Mouse (Mus musculus): ENCODE data around the gene Olfr464.
A peak's percentile ranks its signal among the peaks of the same experiment; 100 is the strongest.

Gene Olfr464

DNA sequence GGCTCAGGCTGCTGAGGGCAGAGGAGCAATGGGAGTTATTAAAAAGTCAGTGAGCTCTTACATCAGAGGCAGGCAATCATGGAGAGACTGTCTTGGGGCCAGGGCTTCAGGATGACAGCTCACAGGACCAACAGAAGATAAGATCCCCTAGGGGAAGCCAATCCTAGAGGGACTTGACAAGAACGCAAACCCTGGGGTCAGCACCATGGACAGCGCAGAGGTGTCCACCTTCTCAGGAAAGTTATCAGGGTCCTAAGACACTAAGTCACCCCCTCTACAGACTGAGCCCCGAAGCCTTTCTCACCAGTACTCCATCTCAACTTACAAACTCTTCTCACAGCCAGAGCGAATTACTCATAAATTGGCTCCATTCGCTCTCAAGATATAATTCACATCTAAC lies at the start of gene Olfr464:
Olfr464 (minus strand) TSS at position 2 of the 400 bp plus-strand sequence.
- no peak for DNase-seq

DNA sequence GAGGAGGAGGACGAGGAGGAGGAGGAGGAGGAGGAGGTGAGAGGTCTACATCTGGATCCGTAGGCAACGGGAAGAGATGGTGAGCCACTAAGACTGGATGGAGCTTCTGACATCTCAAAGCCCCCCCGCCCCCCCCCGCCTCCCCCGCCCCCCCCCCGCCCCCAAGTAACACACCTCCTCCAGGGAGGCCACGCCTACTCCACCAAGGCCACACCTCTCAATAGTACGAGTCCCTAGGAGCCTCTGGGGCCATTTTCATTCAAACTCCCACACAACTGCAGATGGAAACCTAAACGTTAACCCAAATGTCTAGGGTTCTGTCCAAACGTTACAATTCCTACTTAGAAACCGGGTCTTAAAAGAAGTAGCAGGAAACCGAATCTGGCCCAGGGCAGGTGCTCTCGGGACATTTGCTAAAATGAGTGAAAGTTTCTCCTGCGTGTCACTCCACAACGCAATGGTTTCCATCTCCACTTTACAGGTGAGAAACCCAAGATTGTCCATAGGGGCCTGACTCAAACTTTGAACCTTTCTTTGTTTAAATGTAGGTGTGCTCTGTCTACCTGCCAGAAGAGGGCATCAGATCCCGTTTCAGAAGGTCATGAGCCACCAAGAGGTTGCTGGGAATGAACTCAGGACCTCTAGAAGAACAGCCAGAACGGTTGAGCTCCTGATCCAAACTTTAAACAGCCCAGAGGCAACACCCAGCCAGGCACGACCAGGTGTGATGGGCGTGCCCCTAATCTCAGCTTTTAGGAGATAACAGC lies 47.8 kb upstream of the Olfr464 start:
- DNase-seq: no peak

DNA sequence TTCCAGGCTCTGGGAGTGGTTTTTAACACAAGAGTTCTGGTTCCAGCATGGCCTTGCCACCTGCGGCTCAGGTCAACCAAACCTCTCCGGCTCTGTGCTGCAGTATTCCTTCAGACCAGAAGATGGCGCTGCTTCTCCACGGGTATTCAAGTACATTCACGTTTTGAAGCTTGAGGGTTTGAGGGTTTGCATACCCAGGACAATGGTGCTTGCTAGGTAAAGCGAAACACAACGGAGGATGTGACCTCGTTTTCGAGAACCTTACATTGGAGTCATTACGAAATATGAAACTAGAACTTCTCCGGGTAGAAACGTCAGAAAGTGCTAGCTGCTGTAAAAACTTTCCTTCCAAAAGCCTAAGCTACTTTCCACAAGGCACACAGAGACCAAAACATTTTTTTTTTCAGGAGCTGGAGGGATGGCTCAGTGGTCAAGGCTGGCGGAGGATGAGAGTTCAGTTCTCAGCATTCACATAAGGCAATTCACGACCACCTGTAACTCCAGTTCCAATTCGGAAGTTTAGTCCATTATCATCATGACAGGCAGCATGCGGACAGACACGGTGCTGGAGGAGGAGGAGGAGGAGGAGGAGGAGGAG lies 47.0 kb upstream of the Olfr464 start:
- DNase-seq: peak; percentile 91 to 92

DNA sequence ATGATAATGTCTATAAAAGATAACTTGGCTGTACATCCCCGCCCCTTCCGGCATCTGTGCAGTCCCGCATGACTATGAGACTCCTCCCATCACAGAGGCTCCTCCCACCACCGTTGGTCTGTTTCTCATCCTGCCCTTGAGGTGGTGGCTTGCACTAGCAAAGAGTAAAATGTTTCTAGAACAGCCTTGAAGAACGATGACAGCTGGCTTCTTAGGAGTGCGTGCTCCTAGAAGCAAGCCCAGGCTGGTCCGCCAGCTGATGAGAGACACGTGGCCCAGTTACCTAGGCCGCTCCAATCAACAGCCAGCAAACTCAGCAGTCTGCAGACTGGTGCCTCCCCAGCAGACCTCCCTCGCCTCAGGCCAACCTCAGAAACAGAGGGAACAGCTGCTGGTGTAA lies 45.4 kb upstream of the Olfr464 start:
- no peak for DNase-seq

DNA sequence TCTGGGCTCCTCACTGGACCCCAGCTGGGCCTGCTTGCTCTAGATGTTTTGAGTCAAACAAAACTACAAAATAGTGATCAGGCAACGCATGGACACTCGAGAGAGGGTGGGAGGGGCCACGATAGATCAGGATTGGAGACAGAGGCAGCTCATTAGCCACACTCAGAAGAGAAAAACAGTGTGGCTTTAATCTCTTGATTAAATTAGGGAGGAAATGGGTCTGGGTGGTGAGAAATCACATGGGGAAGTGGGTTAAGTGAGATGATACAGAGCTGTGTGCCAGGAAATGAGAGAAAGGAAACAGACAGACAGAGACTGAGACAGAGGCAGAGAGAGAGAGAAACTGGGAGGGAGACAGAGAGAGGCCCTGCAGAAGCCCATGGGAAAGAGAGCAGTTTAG lies 44.5 kb upstream of the Olfr464 start:
- no peak for DNase-seq

DNA sequence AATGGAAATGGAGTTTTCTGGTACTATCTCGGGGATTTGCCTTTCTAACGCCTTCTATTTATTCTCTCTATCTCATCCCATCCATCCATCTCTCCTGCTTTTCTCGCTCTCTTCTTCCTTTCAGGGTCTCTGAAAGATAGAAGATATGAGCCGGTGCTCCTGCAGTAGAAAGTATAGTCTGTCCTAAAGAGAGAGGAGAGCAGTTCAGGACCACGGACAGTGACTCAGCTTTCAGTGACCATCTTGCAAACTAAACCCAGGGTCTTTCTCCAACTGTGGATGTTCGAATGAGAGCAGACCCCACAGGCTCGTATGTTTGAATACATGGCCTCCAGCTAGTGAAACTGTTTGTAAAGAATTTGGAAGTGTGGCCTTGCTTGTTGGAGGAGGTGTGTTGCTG lies 36.3 kb upstream of the Olfr464 start:
- no peak for DNase-seq

DNA sequence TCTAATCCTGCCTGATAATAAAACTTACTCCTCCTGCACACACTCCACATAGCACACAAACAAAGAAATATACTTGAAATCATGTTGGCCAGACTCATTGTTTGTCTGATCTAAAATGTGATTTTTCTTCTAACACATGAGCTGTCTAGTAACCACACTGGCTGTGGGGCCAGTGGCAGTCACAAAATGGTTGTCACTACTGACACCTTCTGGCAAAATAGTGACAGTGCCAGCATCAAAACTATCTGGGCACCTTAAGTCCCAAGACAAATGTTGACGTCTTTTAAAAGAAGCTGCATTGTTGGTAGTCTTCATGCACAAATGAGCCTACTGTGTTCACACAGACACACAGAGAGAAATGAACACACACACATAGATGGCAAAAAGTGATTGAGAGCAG lies 34.4 kb upstream of the Olfr464 start:
- DNase-seq: no peak

DNA sequence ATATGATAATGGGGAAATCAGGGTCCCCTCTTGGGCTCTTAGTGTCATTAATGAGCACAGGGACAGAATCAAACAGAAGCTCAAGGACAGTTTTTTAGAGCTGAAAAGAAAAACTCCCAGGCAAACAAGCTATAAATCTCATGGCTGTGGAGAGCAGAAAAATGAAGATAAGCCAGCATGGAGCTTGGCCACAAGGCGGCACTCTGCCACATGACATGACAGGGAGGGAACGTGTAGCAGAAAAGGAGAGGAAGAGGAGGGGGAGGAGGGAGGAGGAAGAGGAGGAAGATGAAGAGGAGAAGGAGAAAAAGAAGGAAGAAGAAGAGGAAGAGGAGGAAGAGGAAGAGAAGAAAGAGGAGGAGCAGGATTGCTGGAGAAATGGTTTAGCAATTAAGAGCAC lies 29.2 kb upstream of the Olfr464 start:
- DNase-seq: peak in 1 of 2 experiments; percentile 18

DNA sequence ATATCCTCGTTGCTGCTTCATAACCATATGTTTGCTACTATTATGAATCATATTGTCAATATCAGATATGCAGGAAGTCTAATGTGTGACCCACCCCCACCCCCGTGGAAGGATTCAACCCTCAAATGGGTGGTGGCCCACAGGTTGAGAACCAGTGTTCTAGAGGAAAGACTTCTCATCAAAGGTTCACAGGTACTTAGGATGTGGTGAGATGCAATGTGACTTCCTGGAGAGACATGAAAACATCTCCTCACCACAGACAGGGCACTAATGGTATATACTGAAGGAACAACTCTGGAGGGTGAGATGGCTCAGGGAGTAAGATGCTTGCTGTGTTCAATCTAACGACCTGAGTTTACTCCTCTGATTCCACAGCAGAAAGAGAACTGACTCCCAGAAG lies 14.7 kb upstream of the Olfr464 start:
- DNase-seq: no peak

DNA sequence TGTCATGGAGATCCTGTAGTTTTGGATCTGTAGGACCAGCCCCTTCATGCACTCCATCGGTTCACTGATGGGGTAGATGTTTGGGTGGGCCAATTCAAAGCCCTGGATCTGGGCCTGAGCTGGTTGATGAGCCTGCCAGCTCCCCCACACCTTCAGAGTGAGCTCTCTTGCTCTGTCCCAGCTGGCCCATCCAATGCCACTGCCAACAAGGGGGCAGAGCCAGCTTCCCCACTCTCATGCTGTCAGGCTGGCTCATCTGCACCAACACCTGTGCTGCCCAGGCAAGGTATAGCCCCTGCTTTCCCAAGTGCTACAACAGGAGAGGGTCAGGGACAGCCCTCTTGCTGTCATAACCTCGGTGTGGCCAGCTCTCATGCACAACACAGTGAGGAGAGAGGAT lies 13.0 kb upstream of the Olfr464 start:
- DNase-seq: no peak

DNA sequence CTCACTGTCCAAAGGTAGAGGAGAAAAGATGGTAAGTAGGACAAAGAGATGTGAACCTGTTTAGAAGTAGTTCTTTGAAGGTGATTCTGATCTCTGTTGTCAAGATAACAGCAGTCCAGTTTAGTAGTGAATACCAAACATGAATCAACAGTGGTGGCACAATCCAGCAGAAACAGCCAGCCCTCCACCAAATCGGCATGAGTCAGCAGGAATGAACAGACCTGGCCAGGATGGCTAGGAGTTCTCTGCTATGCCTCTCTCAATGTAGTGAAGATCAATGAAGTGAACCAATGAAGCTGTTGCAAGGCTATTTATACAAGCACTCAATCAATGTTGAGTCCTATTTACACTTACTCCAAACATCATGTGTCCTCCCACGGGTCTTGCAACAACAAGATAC lies 9.6 kb upstream of the Olfr464 start:
- DNase-seq: no peak

DNA sequence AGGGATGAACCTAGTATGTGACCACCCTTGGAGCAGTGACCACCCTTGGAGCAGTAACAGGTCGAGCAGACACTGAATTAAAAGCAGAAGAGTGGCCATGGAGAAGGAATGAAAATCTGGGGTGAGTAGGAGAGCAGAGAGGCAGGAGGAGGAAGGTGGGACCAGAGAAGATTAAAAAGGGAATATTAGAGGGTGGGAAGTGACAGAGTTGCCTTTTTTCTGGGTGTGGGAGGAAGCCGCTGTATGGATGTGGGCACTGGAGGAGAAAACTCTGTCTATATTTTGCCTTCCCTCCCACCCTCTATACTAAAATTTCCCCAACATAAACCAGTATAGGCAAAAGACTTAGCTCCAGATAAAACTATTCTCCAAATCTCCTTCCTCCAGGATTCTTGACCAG lies 466 bp downstream of the Olfr464 start:
- no peak for DNase-seq

DNA sequence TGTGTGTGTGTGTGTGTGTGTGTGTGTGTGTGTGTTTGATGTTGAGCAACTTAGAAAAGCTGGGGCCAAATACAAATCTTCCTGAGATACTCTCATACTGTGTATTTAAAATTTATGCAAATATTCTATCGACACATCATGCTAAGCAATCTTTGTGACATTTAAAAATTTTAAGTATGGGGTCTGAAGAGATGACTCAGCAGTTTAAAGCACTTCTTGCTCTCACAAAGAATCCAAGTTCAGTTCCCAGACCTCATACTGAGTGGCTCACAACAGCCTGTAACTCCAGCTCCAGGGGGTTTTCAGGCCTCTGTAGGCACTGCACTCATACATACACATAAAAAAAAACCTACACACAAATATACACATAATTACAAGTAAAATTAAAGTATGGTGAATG lies 4.8 kb downstream of the Olfr464 start:
- no peak for DNase-seq

DNA sequence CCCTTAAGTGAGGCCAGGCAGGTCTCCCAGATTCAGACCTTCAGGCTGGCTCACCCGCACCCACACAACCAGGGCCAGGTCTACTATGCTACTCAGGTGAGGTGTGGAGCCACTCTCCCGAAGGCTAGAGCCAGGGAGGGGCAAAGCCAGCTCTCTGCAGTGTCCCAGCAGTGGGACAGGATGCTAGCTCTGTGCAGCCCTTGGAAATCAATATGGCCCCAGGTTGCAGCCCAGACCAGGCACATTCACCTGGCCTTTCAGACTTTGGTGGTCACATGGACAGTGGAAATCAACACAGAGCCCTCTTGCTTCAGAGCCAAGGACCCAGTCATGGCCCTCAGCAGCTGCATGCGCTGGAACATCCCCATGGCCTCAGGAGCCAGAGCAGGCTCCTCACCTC lies 16.4 kb downstream of the Olfr464 start:
- DNase-seq: no peak

DNA sequence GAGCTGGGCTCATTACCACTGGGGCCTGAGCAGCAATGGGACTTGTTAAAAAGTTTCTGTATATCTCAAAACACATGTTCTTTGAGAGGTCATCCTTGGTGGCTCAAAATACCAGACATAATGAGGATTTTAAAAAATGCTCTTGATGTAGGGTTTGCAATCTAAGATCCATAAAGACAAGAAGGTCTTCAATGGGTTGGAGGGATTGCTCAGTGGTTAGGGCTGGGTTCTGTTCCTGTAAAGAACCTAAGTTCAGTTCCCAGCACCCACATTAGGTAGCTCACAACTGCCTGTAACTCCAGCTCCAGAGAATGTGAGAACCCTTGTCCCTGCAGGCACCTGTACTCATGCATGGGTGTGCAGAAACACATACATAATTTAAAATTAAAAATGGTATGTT lies 23.5 kb downstream of the Olfr464 start, which contains the start of gene Olfr463:
Olfr463 (minus strand) TSS at position 101 of the 400 bp plus-strand sequence.
- no peak for DNase-seq

DNA sequence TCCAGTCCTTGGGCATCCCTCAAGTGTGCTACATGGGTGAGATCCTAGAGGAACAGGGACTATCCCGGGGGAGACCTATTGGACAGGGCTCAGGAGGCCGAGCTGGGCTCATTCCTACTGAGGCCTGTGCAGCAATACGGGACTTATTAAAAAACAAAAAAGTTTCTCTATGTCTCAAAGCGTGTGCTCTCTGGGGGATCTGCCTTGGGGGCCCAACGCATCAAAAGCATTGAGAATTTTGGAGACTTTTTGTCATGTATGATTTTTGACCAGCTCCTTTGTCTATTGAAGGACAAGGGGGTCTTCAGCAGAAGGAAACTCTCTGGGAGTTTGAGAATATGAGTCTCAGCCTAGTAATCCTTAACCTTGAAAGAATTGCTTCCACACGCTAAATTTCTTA lies 28.6 kb downstream of the Olfr464 start, which contains the start of gene Olfr462:
Olfr462 (minus strand) TSS at position 101 of the 400 bp plus-strand sequence.
- no peak for DNase-seq

DNA sequence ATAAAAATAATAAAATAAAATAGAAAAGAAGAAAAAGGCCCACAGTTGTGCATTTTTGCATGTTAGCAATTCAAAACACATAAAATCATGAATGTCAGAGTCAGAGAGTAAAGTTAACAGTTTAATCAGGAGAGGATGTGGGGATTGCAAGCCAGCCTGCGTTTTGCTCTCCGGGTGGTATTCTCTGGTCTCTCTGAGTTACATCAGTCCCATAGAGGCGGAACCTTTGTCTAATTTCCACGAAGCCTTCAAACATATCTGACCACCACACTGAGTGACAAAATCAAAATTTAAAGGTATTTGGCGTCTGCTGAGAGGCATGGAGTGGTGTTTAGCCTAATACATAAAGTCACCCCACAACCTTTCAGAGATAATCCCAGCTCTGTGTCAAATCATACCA lies 35.9 kb downstream of the Olfr464 start:
- no peak for DNase-seq

DNA sequence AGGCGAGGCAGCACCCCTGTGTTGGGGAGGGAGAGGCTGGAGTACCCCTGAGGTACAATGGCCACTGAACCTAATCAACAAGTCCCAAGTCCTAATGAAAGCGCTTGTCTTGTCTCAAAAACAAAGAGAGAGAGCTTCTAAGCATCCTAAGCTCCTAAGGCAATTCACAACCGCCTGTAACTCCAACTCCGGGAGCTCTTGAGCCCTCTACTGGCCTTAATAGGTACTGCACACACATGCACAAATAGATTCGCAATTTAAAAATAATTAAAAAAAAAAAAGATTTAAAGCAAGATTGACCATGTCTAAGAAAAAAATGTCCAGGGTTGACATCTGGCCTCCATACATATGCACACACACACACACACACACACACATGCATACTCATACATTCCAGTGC lies 37.3 kb downstream of the Olfr464 start:
- DNase-seq: no peak

DNA sequence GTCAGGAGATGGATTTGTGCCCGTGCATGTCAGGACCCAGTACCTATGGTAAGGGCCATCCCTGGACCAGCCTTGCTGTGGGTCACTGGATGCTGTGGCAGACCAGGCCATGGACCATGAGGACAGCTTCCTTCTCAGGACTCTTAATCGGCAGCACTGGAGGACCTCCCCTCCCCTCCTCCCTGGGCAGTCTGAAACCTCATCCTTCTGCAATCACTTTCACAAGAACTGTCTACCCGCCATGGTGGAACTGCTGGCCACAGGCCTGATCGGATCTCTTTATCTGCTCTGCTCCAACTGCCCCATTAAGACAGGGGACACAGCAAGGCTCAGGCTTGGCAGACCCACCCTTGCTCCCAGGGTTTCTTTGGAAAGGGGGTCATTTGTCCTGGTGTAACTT lies 39.1 kb downstream of the Olfr464 start:
- no peak for DNase-seq

DNA sequence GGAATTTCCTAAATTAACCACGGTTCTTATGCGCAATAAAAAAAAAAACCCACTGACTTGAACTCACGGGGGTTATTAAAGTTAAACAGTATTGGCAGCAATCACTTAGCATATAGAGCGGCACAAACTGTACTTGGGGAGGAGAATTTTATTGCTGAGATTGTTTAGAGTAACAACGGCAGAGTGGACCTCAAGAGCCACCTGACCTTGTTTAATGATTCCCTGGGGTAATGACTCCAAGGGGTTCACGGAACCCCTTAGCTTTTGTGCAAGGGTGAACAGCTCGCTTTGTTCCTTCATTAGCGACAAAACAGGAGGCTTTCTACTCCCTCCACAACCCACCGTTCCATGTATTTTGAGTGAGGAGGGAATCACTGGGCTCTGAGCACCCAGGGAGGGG lies 40.9 kb downstream of the Olfr464 start:
- DNase-seq: no peak

DNA sequence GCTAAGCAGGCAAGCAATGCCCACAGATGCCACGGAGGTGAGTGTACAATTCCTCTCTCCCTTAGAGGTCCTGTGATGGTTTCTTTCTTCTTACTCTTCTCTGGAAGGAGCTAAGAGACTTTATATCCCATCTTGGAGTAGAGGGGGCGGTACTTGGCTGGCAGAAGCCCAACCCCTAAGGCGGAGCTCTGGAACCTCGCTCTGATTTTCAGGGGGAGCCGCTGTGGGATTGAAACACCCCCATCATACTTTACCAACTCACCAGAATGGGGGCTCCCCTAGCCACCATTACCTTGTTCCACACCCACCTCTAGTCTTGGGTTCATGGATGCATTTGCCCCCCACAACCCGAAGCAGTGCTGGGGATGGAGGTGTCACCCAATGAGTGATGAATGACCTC lies 45.3 kb downstream of the Olfr464 start, which contains the start of gene Epx:
Epx (minus strand) TSS at position 101 of the 400 bp plus-strand sequence.
- DNase-seq: no peak

DNA sequence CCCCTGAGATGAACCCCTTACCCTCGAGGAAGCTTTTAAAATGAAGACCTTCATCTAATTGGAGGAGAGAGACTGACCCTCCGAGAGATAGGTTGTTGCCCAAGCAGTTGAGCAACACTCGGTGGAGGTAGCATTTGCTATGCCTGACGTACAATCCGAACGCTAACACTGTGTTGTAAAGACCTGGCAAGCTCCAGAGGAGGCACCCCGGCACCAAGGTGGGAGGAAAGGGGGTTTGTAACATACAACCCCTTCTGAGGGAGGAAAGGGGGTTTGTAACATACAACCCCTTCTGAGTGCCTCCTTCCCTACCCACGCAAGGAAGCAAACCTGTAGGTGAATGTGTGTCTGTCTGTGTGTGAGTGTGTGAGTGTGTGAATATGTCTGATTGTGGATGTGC lies 49.0 kb downstream of the Olfr464 start:
- no peak for DNase-seq

DNA sequence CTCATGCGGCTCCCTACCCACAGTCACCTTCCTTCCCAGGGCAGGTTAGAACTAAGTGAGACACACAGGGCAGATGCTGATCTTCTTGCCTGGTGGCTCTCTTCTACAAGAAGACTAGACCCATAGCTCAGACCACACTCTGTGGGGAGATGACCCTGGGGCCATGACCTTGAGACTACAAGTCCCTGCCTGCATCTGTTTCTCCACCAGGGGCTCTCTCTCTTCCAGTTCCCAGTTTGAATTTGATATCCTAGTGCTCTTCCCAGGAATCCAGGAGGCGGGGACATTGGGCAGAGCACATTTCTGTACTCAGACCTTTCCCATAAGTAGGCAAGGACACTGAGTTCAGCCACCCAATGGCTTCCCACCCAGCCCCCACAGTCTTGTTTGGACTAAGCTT lies 50.7 kb downstream of the Olfr464 start:
- DNase-seq: no peak

DNA sequence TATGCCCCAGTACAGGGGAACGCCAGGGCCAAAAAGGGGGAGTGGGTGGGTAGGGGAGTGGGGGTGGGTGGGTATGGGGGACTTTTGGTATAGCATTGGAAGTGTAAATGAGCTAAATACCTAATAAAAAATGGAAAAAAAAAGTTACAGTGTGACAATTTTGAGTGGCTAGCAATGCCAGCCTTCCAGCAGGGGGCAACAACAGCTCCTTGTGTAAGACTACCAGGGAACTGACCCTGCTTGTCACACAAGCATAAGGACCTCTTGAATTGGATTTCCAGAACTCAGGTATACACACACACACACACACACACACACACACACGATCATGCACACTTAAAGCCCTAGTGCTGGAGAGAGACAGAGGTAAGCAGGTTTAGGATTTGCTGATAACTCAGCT lies 53.9 kb downstream of the Olfr464 start:
- DNase-seq: peak in 1 of 2 experiments; percentile 16

All from cerebellum, adult 18-20 months (tissue).